Mouse (Mus musculus): ENCODE measurements around the gene Mybpc3.

Gene Mybpc3

DNA sequence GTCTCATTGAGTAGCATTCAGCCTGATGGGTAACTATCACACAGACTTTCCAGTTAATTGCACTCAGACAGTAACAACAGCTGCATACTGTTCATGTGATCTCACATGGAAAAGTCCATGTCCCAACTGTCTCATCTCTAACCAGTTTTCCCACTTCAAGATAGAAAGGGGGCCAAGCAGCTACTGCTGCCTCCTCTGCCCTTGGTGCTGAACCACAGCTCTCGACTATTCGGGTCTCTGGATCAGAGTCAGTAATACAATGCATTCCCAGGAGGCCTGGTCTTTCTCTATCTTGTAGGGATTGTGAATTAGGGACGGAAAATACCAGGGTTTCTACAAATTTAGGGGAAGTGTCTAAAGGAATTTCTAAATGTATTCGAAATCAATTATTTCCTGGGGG lies 61.9 kb downstream of the Mybpc3 start:
- no peak for DNase-seq

DNA sequence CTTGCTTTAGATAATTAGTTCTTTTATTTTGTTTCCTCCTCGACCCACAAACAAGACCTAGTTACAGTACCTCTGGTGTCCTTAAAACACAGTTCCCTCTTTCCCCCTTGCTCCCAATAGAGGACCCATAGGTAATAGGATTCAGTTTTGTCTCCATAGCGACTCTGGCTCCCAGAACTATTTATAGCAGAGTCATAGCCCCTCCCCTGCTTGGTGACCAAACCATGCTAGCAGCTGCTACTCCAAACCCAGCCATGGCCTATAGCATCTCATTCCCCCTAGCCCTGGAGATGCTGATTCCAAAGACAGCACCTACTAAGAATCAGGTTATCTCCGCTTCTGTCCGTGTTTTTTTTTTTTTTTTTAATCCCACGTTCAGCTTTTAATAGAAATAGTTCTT lies 62.8 kb downstream of the Mybpc3 start:
- DNase-seq = no peak

DNA sequence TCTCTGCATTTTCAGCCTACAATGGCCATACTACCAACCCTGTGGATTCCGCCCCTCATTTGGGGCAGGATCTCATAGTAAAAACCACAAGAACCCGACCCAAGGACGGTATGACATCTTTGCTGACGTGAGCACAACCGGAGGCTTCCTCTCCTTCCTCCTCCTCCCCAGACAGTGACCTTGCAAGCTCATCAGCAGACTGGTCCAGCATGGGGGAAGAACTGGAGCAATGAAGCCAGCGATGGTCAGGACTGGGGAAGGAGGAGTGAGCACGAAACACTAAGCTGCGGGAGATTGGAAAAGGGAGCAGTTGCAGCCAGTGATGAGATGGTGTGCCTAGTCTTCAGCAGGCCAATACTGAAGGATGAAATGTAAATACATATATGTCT lies 64.1 kb downstream of the Mybpc3 start:
- DNase-seq = peak; percentile 38

DNA sequence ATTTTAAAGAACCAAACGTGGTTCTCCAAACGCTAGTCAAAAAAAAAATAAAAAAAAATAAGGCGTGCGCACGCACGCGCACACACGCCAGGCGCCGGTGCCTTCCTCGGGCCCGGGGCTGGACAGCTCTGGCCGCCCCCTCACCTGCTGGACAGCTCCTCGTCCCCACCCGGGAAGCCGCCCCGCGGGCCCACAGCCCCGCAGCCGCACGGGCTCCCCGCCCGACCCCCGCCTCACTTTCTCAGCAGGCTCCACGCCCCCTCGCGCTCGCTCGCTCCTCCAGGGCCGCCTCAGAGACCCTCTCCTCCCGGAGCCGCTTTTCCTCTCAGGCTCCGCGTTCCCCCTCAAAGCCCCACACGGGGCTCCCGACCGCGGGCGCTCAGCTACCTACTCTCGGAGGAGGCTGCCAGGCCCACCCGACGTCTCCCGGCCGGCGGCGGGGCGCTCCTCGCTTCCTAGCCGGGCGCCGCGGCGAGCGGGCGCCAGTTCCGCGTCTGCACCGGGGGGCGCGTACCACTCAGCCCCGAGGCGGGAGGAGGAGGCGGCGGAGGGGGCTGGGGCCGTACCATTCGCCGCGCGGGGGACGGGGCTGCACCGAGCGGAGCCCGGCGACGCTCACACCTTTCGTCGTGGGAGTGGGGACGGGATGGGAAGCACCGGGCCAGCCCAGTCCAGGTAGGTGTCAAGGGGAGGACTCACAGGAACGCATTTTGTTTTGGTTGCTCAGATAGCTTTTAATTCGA lies 64.6 kb downstream of the Mybpc3 start:
- DNase-seq = peak; percentile 86

DNA sequence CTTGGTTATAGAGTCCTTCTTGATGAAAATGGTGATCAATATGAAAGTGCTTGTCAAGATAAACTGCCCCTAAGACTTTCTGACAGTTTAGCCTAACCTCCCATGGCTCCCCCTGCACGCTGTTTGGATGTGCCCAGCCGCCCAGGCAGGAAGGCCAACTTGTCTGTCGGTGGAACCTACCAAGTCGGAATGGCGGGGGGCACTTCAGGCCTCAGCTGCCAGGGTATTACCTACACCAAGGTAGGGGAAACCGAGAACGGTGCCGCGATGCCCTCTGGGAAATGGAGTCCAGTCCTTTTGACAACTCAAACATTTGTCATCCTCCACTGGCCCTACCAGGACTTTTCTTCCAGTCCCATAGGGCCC lies 65.2 kb downstream of the Mybpc3 start:
- DNase-seq = peak; percentile 97

DNA sequence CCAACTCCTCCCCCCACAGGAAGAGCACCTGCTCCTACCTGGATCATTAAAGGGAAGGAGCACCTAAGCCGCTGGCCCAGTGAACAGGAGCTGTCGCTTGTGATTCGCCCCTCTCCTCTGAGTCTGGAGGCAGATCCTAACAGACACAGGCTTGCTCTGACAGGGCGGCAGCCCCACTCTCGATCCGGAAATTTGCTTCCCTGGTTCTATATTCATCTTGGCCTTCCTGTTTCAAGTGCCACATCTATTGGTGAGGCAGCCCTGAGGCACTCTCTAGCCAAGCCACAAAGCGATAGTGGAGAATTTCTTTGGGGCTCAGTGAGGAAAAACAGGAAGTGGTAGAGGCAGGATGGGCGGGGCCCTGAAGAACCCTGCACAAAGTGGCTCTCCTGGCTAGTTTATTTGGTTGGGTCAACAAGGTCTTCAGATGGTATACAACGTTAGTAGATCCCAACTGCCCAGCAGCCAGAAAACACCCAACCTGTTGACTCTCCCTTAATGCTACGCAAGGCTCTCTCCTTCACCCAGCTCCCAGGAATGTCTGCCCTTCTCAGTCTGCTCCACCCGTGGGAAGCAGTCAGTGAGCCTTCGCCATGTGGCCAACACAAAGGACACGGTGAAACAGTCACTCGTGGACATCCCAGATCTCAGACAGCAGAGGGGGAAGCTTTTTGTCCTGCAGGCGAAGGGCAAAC lies 65.9 kb downstream of the Mybpc3 start, which contains the start of gene Madd:
Gene Madd (minus strand): TSS at position 127 of the 695 bp plus-strand sequence.
- DNase-seq = peak; percentile 70

Measured in layer of hippocampus, adult 9-11 months (tissue).